Mouse (Mus musculus): ENCODE results near the gene Pla2g4d.

Pla2g4d gene

GRCm38 (mm10) chr2:120288995-120289394, at the start of gene Pla2g4d:
Gene Pla2g4d (minus strand): TSS chr2:120289197.
- DNase-seq (ENCODE audit: low spot score), result no peak

GRCm38 (mm10) chr2:120337886-120338285, 48.9 kb upstream of the Pla2g4d start:
- no peak for DNase-seq (ENCODE audit: low spot score)

DNA sequence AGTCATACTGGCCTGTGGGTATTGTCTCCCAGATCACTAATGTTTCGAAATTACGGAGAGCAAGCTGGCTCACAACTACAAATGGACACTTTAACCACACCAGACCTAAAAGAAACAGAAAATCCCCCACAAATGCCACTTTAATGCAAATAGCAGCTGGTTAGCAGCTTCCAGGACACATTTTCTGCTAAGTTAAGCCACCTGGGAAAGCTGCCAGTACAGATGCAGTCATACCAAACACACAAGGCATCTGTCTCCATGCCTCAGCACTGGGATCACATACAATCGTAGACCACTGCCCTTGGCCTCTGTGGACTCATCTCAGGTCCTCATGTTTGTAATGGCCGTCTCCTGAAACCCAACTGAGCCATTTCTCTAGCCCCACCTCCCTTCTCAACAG, 42.6 kb upstream of the Pla2g4d start:
- DNase-seq (ENCODE audit: low spot score), result no peak

DNA sequence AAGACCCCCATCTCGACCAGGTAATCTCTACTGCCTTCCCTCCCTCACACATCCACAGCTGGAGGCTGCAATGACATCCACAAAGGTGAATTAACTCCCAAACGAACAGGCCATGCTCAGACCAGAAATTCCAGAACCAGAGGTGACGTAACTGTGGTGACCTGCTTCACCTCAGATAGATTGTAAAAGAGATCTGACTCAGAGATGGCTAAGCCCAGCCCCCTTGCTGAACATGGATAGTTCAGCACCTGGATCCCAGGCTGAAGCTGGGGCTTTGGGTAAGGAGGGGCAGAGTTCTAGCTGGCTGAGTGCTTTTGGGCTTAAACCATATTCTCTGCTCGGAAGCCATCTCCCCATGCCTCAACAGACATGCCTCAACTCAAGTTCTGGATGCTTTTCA, 26.1 kb upstream of the Pla2g4d start:
- DNase-seq (ENCODE audit: low spot score), result no peak

GRCm38 (mm10) chr2:120314487-120314886, 25.5 kb upstream of the Pla2g4d start:
- DNase-seq (ENCODE audit: low spot score), result no peak

- peak; percentile 74 for DNase-seq (ENCODE audit: low spot score)
Observed at GRCm38 (mm10) chr2:120313976-120314375, 25.0 kb upstream of the Pla2g4d start, which contains the start of gene Pla2g4f. Gene Pla2g4f (minus strand): TSS chr2:120314165.

GRCm38 (mm10) chr2:120312276-120312825, 23.4 kb upstream of the Pla2g4d start:
- DNase-seq (ENCODE audit: low spot score), result peak; percentile 44

DNA sequence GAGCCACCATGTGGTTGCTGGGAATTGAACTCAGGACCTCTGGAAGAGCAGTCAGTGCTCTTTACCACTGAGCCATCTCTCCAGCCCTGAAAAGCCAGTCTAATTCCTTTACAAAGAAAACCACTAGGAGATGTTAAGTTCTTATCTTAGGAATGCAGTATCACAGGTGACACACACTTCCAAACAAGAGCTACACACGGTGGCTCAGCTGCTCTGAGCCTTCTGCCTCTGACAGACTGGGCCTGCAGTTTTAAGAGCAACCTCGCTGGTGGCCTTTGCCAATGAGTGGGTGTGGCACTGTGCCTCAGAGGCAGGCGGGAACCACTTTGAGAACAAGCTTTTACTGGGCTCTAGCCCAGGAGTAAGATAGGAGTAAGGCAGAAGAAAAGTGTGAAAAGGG, 15.1 kb upstream of the Pla2g4d start:
- no peak for DNase-seq (ENCODE audit: low spot score)

DNA sequence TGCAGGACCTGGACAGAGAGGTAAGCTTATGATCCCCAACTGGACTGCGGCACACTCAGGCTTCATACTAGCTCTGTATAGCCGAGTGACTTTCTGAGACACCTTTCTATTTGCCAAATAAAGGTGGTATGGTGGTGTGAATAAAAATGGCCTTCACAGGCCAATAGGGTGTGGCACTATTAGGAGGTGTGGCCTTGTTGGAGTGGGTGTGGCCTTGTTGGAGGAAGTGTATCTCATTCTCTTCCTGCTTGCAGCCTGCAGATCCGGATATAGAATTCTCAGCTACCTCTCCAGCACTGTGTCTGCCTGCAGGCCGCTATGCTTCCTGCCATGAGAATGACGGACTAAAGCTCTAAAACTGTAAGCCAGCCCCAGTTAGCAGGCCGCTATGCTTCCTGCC, 12.1 kb upstream of the Pla2g4d start:
- DNase-seq (ENCODE audit: low spot score), result no peak

- DNase-seq (ENCODE audit: low spot score), result no peak
Observed at GRCm38 (mm10) chr2:120299866-120300265, 10.9 kb upstream of the Pla2g4d start.

- DNase-seq (ENCODE audit: low spot score), result no peak
Observed at GRCm38 (mm10) chr2:120296160-120296559, 7.2 kb upstream of the Pla2g4d start.

- DNase-seq (ENCODE audit: low spot score), result no peak
Observed at GRCm38 (mm10) chr2:120291471-120292078, 2.6 kb upstream of the Pla2g4d start.

- no peak for DNase-seq (ENCODE audit: low spot score)
Observed at GRCm38 (mm10) chr2:120288401-120288800, 596 bp downstream of the Pla2g4d start.

DNA sequence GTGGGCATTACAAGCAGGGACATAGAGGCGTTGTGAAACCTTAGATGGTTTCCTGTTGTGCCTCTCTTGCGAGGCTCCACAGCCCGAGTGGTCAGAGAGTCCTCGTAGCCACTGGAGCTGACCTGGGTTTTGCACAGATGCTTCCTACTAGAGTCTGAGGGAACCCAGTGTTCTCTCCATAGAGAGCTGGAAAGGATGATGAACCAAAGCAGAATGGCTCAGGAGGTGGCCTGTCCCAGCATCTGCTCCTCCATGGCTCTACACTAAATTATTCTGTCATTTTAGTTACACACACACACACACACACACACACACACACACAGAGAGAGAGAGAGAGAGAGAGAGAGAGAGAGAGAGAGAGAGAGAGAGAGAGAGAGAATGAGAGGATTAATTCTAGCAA, 3.4 kb downstream of the Pla2g4d start:
- no peak for DNase-seq (ENCODE audit: low spot score)

DNA sequence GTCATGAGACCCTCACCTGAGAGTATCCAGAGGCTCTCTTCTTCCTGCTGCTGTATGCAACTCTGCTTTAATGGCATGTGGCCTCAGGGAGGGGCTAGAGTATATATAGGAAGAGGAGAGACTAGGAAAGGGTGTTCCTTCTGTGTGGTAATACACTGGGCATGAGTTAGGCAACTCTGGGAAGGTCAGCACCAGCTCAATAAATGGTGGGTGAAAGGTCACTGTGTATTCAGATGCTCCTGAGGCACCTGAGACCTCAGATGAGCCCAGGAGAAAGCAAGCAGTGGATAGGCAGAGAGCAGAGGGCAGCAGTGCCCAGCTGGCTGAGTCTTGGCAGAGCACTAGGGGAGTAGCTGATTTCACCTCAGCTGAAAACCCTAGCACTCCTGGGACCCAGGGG, 4.3 kb downstream of the Pla2g4d start:
- DNase-seq (ENCODE audit: low spot score), result no peak

GRCm38 (mm10) chr2:120284094-120284493, 4.9 kb downstream of the Pla2g4d start:
- DNase-seq (ENCODE audit: low spot score), result no peak

- no peak for DNase-seq (ENCODE audit: low spot score)
Observed at GRCm38 (mm10) chr2:120283550-120283949, 5.4 kb downstream of the Pla2g4d start.

- no peak for DNase-seq (ENCODE audit: low spot score)
Observed at GRCm38 (mm10) chr2:120281221-120281620, 7.8 kb downstream of the Pla2g4d start.

- DNase-seq (ENCODE audit: low spot score), result peak; percentile 44
Observed at GRCm38 (mm10) chr2:120279961-120280360, 9.0 kb downstream of the Pla2g4d start.

- DNase-seq (ENCODE audit: low spot score), result no peak
Observed at GRCm38 (mm10) chr2:120276951-120277350, 12.0 kb downstream of the Pla2g4d start.

DNA sequence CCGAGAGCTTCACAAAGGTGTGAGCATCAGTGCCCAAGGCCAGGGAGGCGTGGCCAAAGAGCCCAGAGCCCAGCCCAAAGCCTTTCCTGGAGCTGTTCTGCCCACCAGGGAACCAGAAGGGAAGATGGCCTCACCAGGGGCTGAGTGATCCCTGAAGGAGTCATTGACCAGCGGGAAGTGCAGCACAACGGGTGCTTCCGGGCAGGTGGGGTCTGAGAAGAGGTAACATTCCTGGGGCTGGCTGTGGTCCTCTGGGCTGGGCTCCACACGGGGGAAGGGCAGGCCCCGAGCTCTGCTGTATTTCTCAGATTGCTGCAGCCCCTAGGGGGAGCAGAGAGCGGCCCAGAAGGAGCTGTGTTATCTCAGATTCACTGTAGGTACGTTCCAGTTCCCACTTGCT, 20.4 kb downstream of the Pla2g4d start:
- DNase-seq (ENCODE audit: low spot score), result no peak

DNA sequence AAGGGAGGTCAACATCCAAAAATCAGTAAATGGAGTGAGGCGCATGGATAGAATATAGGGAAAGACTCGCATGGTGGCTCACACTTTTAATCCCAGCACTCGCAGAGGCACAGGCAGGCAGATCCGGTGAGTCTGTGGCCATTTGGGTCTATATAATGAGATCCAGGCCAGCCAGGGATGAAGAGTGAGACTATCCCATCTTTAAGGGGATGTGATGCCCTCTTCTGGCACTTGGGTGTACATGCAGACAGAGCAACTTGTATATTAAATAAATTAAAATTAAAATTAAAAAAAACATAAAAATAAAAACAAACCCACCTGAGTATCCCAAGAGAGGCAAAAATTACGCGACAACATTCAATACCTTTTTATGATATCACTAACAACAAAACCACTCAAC, 23.5 kb downstream of the Pla2g4d start:
- DNase-seq (ENCODE audit: low spot score), result no peak

- no peak for DNase-seq (ENCODE audit: low spot score)
Observed at GRCm38 (mm10) chr2:120264858-120265257, 24.1 kb downstream of the Pla2g4d start.

DNA sequence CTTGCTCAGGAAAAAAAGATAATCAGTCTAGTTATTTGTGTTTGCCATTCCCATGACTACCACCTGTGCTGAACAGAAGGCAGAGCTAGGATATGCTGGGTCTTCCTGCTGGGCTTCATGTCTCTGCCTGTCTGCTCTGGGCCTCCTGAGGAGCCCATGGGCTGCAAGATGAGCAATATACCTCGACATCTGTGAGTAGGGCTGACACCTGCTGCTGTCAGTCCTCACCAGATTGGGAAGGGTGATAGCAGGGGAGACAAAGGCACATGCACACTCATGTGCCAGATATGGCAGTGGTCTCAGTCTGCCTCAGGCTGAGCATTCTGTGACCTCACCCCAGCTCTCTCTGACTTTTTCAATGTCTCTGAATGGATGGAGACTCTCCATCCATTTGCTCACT, 26.1 kb downstream of the Pla2g4d start:
- no peak for DNase-seq (ENCODE audit: low spot score)
